Mouse (Mus musculus) lung, postnatal 4 days (tissue): ENCODE measurements around the gene Tapbp.
"Not testable (repeated sequence)": the region's sequence is repeated elsewhere in the genome, so short reads cannot be mapped to it uniquely, and the experiment has no call there.

Experiments
- DNase-seq, 2 experiments: peaks; one replicate each; pipeline ENCODE4 v3.0.0; 2021

Gene Tapbp

DNA sequence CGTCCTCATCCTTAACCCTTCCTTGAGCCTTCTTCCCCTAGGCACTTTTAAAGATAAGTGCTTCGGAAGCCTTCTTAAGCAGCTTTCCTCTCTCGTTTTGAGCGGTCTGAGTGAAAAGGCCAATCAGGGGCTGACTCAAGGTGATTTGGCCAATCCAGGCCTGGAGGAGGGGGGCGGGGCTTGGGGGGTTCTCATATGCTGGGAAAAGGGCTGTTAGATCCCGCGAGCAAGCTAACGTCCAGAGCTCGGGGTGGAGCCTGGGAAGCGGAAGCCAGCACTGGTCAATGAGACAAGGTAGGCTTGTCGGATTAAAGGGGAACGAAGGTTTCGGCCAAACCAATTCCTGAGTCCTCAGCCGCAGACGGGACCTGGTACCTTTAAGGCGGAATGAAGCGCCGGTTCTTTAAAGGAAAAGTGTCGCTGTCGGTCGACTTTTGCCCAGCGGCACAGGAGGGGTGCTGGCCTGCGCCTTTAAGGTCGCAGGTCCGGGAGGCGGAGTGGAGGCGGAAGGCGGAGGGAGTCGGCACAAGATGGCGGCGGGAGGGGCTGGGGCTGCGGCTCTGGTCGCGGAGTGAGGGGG lies at the start of gene Tapbp, which contains the start of gene Zbtb22:
Gene Tapbp, plus strand, starts transcription at position 229 of the 580 bp plus-strand sequence.
Gene Zbtb22, plus strand, starts transcription at position 234 of the 580 bp plus-strand sequence.
- DNase-seq: peak; percentile 97 to 98

DNA sequence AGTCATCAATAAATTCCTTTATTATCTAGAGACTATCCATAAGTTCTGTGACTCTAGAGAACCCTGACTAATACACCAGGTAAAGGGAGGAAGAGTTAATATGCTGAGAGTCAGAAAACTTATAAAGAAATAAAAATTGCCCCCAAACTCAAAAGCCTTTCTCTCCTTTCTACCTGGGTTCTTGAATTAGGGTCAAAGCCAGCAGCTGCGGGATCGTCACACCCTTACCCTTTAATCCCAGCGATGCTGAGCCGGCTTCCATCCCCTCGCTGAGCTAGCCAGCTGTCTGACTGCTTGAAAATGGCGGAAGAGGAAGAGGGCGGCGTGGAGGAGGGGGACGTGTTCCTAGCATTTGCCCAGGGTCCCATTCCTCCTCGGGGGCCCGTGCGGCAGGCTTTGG lies 42.2 kb upstream of the Tapbp start, which contains the start of gene Gm7029:
Gene Gm7029, plus strand, starts transcription at position 301 of the 400 bp plus-strand sequence.
- DNase-seq: not testable (repeated sequence)

DNA sequence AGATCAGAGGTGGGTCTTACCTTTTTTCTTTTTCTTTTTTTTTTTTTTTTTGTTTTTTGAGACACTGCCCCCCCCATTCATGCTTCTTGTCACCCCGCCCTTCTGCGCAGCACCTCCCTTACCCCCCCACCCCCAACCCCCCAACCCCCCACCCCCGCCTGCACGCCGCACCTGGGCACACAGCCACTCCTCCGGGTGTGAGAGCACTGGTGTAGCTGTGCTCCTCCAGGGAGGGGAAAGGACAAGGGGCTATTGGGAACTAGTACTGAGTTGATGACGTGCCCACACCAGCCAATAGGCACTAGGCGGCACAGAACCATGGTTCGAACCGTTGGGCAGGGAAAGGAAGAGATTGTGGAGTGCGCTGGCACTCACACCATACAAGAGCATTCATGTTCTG lies 41.3 kb upstream of the Tapbp start:
- DNase-seq: no peak

DNA sequence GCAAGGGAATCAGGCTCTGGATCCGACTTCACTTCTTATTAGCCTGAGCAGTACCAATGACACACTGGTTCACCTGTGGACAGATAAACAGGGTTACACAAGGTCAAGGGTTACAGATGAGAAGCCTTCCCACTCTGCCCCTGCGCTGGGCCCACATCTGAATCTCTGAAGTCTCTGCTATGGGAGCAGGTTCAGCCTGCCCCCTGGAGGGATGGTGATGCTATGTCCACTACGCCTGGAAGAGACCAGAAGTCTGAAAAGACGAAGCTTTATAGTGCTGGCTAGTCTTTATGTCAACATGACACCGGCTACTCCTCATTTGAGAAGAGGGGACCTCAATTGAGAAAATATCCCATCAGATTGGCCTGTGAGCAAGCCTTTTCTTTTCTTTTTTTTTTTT lies 39.9 kb upstream of the Tapbp start:
- DNase-seq: peak in 1 of 2 experiments; percentile 21

DNA sequence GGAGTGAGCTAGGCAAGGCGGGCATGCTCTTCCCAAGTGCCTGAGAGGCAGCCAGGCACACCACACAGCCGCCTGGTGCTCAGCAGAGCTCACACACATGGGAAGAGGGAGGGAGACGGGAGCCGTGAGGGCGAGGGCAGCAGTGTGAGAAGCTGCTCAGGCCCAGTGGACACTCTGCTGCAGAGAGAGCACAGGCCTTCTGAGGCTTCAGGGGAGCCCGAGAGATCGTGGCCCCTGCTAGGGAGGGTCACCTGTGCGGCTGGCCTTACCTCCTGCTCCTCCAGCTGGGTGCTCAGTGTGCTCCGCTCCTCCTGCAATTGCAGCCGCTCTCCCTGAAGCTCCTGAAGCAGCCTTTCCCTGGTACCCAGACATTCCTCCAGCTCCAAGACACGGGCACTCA lies 31.4 kb upstream of the Tapbp start:
- DNase-seq: not testable (repeated sequence)

DNA sequence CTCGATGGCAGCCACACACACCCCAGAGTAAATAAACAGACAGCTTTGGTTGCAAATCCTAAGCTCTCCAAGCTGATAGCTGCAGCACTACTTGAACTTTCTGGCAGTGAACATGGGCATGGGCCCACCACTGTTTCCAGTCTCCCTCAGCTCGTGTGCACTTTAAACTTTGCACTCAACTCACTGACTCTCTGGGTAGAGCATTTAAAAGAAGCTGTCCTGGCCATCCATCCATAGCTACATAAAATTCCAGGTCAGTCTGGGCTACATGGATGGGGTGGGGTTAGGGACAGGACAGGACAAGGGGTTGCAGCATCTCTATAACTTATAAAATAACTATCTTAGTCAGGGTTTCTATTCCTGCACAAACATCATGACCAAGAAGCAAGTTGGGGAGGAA lies 27.9 kb upstream of the Tapbp start:
- not testable (repeated sequence) for DNase-seq

DNA sequence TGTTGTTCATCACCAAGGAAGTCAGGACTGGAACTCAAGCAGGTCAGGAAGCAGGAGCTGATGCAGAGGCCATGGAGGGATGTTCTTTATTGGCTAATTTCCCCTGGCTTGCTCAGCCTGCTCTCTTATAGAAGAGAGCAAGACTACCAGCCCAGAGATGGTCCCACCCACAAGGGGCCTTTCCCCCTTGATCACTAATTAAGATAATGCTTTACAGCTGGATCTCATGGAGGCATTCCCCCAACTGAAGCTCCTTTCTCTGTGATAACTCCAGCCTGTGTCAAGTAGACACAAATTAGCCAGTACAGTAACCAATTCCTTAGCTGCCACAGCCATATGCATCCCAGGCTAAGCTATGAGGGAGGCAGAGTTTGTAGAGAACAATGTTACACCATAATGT lies 27.5 kb upstream of the Tapbp start:
- DNase-seq: not testable (repeated sequence)

DNA sequence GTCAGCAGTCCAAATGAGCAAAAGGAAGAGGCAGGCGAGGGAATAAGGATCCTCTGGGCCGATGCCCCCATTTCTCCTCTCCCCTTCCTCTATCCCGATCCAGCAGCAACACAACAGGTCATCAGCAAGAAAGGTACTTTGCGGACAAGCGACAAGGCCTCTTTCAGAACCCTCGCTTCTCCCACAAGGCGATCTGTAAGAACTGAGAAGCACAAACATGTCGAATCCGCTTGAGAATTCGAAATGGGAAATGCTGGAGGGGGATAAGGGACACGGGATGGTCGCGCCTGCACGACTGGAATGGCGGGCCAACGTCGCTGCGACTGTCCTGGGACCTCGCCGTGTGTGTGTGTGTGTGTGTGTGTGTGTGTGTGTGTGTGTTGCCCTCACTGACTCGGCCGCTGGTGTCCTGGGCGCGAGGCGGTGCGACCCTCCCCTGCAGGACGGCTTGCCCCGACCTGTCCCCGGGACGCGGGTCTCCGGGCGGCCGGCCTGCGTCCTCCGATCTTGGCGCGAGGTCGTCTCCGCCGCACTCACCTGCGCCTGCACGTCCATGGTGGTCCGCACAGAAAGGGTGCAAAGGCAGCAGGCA lies 25.7 kb upstream of the Tapbp start:
- DNase-seq: not testable (repeated sequence)

DNA sequence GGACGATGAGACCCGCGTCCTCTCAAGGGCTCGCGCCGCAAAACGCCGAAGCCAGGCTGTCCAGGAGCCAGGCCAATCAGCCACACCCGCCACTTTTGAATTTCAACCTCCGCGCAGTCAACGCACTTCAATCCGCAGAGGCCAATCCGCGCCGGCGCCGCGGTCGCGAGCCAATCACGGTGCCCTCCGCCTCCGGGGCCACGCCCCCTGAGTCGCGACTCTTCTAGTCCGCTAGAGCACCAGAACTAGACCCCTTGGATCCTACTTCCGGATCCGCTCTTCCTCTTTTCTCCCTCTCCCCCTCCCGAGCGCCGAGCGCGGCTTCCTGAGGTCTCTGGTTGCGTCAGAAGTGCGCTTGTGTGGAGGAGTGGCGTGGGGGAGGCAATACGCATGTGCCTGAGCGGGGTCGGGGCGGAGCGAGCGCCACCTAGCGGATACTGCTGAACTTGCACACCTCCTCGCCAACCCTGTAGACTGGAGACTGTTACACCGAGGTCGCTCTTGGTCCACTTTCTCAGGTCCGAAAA lies 25.1 kb upstream of the Tapbp start, which contains the start of gene Kifc1:
Gene Kifc1, minus strand, starts transcription at position 129 of the 527 bp plus-strand sequence.
- DNase-seq: peak; percentile 99 to 100

DNA sequence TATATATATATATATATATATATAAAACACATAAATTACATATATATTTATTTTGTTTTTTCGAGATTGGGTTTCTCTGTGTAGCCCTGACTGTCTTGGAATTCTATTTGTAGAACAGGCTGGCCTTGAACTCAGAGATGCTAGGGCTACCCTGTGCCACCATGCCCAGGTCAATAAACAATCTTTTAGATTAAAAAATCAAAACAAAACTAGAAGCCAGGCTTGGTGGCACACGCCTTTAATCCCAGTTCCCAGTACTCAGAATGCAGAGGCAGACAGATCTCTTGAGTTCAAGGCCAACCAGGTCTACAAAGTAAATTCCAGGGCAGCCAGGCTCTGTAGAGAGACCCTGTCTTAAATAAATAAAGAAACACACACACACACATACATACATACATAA lies 24.3 kb upstream of the Tapbp start:
- no peak for DNase-seq

DNA sequence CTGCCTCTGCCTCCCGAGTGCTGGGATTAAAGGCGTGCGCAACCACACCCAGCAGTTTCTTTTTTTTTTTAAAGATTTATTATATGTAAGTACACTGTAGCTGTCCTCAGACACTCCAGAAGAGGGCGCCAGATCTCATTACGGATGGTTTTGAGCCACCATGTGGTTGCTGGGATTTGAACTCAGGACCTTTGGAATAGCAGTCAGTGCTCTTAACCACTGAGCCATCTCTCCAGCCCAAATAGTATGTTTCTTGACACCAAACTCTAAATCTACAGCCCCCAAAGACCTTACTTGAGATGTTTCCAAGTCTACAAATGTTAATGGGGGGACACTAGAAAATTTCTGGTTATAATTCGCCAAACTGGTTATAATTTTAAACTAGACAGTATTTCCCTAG lies 23.8 kb upstream of the Tapbp start:
- DNase-seq: not testable (repeated sequence)

DNA sequence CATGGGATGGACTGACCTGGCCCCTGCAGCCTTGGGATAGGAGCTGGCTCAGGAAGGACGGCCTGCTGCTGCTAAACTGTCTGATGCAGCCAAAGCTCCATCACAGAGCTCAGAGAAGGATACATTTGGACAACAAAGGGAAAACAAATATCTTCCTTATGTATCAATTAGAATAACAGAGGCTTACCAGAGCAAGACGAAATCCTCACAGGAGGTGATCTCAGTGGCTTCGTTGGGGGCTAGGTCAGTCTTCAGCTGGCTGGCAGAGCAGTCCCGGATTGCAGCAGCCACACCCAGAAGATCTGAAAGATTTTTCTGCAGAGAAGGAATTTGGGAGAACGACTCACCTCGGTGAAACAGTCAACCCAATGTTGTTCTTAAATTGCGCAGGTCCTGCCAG lies 23.3 kb upstream of the Tapbp start:
- no peak for DNase-seq

DNA sequence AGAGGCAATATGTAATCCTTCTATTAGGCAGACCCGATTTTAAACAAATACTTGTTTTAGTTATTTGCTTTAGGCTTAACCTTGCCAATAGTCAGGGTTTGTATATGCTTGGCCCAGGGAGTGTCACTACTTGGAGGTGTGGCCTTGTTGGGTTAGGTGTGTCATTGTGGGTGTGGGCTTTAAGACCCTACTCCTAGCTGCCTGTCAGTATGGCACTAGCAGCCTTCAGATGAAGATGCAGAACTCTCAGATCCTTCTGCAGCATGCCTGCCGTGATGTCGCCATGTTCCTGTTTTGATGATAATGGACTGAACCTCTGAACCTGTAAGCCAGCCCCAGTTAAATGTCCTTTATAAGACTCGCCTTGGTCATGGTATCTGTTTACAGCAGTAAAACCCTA lies 22.7 kb upstream of the Tapbp start:
- not testable (repeated sequence) for DNase-seq

DNA sequence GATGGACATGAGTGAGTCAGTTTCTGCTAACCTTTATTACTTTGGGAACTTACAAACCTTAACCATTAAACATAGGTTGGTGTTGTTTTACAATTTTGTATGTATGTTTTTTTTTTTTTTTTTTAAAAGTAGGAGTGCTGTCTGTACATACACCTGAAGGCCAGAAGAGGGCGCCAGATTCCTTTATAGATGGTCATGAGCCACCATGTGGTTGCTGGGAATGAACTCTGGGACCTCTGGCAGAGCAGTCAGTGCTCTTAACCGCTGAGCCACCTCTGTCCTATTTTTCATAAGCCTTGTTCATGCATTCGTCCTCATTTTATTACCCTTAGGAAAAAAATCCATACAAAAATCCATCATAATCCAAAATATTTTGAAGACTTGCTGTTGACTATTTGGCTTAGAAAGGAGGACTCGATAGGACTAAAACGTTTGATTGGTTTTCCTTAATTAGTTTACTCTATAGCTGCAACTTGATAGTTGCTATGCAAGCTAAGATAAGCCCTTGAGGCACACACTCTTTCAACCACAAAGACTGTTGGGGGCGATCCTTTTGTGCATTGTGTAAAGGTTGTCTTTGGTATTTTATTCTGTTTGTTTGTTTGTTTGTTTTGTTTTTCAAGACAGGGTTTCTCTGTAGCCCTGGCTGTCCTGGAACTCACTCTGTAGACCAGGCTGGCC lies 18.4 kb upstream of the Tapbp start:
- peak in 1 of 2 experiments; percentile 58 for DNase-seq

DNA sequence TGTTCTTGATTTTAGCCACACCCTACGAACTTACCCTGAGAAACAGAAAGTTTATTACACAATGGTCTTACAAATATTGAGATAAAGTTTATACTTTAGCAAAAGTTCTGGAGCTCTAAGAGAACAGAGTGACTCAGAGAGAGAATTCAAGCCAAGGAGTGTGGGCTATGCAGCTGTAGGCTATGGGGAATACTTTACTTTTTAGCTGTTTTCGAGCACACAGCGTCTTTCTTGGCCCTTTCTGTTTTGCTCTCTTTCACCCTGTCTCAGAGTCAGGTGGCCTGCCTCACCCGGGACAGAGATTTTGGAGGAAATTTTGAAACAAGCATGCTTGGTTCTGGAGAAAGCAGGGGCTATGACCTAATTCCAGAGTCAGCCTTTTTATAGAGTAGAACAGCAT lies 17.5 kb upstream of the Tapbp start:
- DNase-seq: not testable (repeated sequence)

DNA sequence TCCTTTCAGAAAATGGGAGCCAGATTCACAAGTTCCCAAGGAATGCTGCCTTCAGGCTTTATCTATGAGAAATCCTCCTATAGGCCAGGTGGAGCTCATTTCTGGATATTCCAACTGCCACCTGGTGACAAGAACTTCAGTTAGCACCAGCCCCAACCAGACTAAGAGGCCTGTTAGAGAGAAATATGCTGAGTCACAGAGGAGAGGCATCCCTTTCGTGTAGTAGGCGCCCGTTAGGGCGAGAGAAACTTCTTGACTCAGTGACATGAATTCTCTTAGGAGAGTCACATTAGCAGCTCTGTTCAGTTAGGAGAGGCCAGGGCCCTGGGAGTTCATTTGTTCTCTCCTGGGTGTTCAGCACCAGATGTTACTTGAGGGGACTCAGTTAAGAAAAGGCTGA lies 16.1 kb upstream of the Tapbp start:
- DNase-seq: no peak

DNA sequence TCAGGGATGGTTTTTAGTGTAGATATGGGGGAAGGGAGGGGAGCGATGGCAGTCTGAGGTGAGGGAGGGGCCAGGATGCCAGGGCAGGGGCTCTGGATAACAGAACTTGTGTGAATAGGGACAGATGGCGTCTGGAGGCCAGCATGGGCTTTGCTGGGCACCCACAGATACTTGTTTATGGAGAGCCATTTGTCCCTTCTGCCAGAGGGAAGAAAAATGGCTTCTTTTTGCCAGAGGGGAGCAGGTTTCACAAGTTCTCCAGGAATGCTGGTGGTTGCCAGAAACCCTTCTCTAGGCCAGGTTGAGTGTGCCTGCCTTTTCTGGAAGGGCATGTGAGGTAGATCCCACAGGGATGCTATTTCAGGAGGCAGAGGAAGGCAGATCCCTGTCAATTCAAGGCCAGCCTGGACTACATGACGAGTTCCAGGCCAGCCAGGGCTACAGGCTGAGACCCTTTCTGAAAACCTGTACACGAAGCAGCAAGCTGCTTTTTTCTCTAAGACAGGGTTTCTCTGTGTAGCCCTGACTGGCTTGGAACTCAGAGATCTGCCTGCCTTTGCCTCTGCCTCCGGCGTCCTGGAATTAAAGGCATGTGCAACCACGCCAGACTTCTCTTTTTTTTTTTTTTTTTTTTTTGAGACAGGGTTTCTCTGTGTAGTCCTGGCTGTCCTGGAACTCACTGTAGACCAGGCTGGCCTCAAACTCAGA lies 15.3 kb upstream of the Tapbp start:
- DNase-seq: no peak

DNA sequence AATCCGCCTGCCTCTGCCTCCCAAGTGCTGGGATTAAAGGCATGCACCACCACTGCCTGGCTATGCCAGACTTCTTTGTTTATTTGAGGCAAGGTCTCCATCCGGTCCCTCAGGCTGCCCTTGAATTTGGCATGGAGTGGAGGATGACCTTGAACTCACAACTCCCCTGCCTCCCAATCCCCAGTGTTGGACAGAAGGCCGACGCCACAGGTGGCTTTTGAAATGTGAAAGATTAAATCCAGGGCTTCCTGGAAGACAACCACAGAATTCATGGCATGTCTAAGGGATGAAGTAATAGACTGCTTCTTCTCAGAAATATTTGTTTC lies 14.7 kb upstream of the Tapbp start:
- no peak for DNase-seq

DNA sequence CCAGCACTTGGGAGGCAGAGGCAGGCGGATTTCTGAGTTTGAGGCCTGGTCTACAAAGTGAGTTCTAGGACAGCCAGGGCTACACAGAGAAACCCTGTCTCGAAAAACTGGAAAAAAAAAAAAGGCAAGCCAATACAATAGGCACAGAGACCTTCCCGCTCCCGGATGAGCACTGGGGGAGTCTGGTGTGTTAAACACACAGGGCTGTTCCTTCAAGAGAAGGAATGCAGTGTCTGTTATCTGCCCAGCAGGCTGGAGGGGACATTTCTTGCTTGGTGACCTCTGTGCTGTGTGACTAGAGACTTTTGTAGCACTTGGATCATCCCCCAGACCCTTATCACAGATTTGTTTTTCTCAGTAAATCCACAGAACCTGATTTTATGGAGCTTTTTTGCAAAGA lies 14.0 kb upstream of the Tapbp start:
- no peak for DNase-seq

DNA sequence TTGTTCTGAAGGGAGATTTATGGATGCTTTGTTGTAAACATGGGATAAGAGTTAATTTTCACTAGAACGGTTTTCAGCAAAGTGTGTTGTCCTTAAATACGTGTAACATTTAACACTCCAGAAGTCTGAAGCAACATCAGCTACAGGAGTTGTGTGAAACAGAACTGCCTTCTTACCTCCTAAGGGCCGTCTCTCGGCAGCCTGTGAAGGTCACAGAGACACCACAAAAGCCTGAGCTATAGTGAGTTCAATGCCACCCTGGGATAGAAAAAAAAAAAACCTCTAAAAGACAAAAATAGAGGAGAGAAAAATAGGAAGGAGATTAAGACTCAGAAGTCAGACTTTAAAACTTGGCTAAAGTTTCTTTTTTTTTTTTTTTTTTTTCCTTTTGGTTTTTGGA lies 13.6 kb upstream of the Tapbp start:
- DNase-seq: no peak

DNA sequence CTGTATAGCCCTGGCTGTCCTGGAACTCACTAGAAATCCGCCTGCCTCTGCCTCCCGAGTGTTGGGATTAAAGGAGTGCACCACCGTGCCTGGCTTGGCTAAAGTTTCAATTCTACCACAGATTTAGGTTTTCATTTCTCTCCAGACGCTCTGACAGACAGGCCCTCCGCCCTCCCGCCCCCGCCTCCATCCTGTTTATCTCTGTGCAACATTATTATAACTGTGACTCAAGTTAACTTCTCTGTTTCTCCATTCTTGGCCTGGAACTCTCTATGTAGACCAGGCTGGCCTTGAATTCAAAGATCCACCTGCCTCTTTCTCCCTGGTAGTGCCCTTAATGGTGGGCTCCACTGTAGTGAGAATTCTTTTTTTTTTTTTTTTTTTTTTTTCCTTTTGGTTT lies 13.2 kb upstream of the Tapbp start:
- DNase-seq: no peak

DNA sequence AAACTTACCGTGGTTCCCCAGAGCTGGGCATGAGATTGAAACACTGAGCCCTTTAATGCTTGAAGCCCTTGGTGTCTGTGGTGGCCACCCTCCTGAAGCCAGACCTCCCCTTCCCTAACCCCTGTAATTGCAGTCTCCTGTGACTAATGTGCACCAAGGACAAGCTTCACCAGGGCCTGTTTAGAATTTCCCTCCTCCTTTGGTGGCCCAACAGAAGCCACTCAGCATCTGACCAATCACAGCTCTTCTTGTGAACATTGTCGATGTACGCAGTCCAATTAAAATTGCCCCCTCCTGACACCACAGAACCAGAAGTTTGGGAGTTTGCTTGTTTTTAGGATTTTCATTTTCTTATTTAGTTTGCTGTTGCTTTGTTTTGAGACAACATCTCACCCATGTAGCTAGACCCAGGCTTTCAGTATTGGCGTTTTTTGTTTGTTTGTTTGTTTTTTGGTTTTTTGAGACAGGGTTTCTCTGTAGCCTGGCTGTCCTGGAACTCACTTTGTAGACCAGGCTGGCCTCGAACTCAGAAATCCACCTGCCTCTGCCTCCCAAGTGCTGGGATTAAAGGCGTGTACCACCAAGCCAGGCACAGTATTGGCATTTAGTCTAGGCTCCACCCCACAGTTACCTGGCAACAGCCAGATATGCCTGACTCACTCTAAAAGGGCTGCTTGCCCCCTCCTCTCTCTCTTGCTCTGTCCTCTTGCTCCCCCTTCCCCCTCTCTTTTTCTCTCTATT lies 11.6 kb upstream of the Tapbp start:
- not testable (repeated sequence) for DNase-seq

DNA sequence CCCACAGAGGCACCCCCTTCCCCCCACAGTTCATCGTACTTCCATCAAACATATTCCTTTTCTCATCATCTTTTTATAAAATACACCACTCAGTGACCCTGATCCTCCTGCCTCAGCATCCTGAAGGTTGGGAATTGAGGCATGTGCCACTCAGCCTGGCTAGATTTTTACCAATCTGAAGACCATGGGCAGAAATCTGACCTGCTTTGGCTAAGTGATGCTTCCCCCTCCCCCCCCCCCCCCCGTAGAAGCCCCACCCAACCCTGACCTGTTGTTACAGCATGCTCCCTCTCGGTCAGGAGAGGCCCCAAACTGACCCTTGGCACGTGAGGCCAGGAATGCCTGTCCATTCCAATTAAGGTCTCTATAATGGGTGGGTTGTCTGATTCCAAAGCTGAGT lies 10.9 kb upstream of the Tapbp start, which contains the start of gene Platr17:
Gene Platr17, plus strand, starts transcription at position 301 of the 400 bp plus-strand sequence.
- DNase-seq: not testable (repeated sequence)
